Mouse (Mus musculus) neural tube, embryonic 11.5 days (tissue): ENCODE data around the gene Spink4. TPM values are rescaled to one million over a fixed set of nuclear protein-coding genes. Genes with fewer than 3 reads are reported as not detected.

ENCODE experiments used
- ATAC-seq: fragments of 200-750 bp; cut with Nextera tagmentation; 2 replicates; pipeline ENCODE4 v1.8.0; 2017; ENCODE audit warnings: moderate number of reproducible peaks, mild to moderate bottlenecking, moderate TSS enrichment, moderate library complexity; ENCODE audit not compliant: insufficient read depth, low FRiP score, low TSS enrichment
- DNase-seq: peaks from one replicate; pipeline ENCODE4 v3.0.0-alpha.2; 2015; ENCODE audit warnings: low spot score
- H3K27ac ChIP-seq: fragments of 300-500 bp; sonication (generic); 2 replicates; pipeline ENCODE4 v1.5.1; 2014; ENCODE audit warnings: low read depth, mild to moderate bottlenecking, low read length
- H3K27me3 ChIP-seq: fragments of 300-500 bp; sonication (generic); 2 replicates; pipeline ENCODE4 v1.6.1; 2014; ENCODE audit warnings: mild to moderate bottlenecking, low read length, mixed read lengths; ENCODE audit not compliant: control insufficient read depth, insufficient read depth
- H3K36me3 ChIP-seq: fragments of 300-500 bp; sonication (generic); 2 replicates; pipeline ENCODE4 v1.6.1; 2014; ENCODE audit warnings: mild to moderate bottlenecking, low read length, moderate library complexity, mixed read lengths; ENCODE audit not compliant: control insufficient read depth, insufficient read depth
- H3K4me1 ChIP-seq: fragments of 300-500 bp; sonication (generic); 2 replicates; pipeline ENCODE4 v1.6.1; 2014; ENCODE audit warnings: low read length, mixed read lengths; ENCODE audit not compliant: control insufficient read depth, insufficient read depth
- H3K4me2 ChIP-seq: fragments of 300-500 bp; sonication (generic); 2 replicates; pipeline ENCODE4 v1.6.1; 2014; ENCODE audit warnings: low read depth, mild to moderate bottlenecking, moderate library complexity
- H3K4me3 ChIP-seq: fragments of 300-500 bp; sonication (generic); 2 replicates; pipeline ENCODE4 v1.5.1; 2014; ENCODE audit warnings: low read depth, low read length
- H3K9ac ChIP-seq: fragments of 300-500 bp; sonication (generic); 2 replicates; pipeline ENCODE4 v1.6.1; 2014; ENCODE audit warnings: mild to moderate bottlenecking, low read length
- H3K9me3 ChIP-seq: fragments of 300-500 bp; sonication (generic); 2 replicates; pipeline ENCODE4 v1.6.1; 2016; ENCODE audit warnings: low read length; ENCODE audit not compliant: control insufficient read depth
- WGBS: fragments of 180-500 bp; shearing (Covaris S2); extraction: QIAGEN DNeasy Blood & Tissue Kit; methylation state at CpG from one replicate; pipeline ENCODE4 v1.1.7; 2014; 5-methylcytosine and 5-hydroxymethylcytosine counted together
- polyA plus RNA-seq: library from polyadenylated mRNA; unstranded; fragments of >200 nt; fragmentation: Nextera tagmentation; extraction: Ambion mirVana; gene quantifications from 2 replicates; pipeline ENCODE4 v1.2.1, GENCODE M21; 2014

The Spink4 gene
- polyA plus RNA-seq, 1 experiment from 2014 or later, result not detected

- Histone ChIP-seq H3K9me3 (no peaks in the 10 kb centered on the region), H3K4me2 (no peak overlapping the region), H3K9ac (no peak overlapping the region), H3K27me3 (no peaks in the 10 kb centered on the region), H3K4me1 (no peaks in the 10 kb centered on the region), H3K27ac (no peak overlapping the region), H3K4me3 (no peak overlapping the region), H3K36me3 (peaks cover 40% of the 10 kb centered on the region)
- ATAC-seq, result no peak
- DNase-seq, result no peak
- WGBS, result 97% methylated on average over 5 of the region's 5 CpGs
Observed at GRCm38 (mm10) chr4:40938793-40939192, 18.9 kb downstream of the Spink4 start.

DNA sequence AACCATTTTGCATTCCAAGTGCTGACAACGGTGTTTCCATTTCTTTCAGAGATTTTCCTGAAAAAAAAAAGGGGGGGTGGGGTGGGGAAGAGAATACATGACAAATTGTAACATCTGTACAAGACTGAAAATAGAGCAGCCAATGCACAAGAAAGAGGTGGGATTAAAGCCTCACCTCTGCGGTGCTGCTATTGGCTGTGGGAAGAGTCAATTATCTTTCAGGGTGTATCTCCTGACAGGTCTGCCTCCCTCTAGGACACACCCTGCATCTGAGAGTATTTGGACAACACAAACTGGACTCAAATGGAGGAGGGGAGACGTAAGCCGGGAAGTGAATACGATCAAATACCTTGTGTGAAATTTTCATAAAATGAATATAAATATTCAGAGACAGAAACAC, 23.8 kb downstream of the Spink4 start:
- peaks cover 3% of the 10 kb centered on the region; the same call in 1 of the 2 replicates for H3K4me1 ChIP-seq
- H3K27me3 ChIP-seq, result no peaks in the 10 kb centered on the region
- DNase-seq (no peak), ATAC-seq (no peak)
- H3K9me3 ChIP-seq, result no peaks in the 10 kb centered on the region
- no peak overlapping the region for H3K27ac ChIP-seq
- no peak overlapping the region for H3K4me2 ChIP-seq
- H3K36me3 ChIP-seq, result peaks cover 30% of the 10 kb centered on the region
- no peak overlapping the region for H3K4me3 ChIP-seq
- H3K9ac ChIP-seq, result no peak overlapping the region
- WGBS, result 97% methylated on average over 5 of the region's 5 CpGs

DNA sequence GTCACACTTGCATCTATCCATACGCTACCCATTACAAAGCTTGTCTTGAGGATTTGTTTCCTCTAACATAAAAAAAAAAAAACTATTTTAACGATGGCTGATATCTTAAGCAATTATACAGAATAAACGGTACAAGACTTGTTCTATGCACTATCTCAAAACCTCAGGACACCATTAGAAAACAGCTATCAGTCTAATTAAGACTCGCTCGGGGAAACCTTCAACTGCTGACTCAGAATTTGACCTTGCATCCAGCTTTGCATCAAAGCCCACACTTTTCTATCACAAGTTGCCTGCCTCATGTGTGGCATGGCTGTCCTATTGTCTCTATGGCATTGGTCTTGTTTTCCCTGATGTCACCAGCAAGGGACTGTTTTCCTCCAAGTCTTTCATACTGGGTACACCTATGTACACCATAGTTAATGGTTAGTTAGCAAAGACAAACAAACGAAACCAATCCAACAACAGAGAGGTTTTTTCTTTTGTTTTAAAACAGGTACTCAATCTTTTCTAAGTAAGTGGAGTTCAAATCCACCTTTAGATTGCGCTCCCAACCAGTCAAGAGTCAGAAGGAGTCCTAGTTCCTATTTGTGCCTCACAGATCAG, 26.8 kb downstream of the Spink4 start:
- peaks cover 7% of the 10 kb centered on the region; the same call in 1 of the 2 replicates for H3K36me3 ChIP-seq
- H3K4me1 ChIP-seq, result peaks cover 8% of the 10 kb centered on the region
- no peaks in the 10 kb centered on the region for H3K27me3 ChIP-seq
- ATAC-seq (no peak), DNase-seq (no peak)
- no peak overlapping the region for H3K9ac ChIP-seq
- no peak overlapping the region for H3K27ac ChIP-seq
- peak overlapping the region; percentile 64 for H3K4me2 ChIP-seq
- H3K9me3 ChIP-seq, result no peaks in the 10 kb centered on the region
- 91% methylated on average over 7 of the region's 7 CpGs for WGBS
- H3K4me3 ChIP-seq, result peak overlapping the region; percentile 67

DNA sequence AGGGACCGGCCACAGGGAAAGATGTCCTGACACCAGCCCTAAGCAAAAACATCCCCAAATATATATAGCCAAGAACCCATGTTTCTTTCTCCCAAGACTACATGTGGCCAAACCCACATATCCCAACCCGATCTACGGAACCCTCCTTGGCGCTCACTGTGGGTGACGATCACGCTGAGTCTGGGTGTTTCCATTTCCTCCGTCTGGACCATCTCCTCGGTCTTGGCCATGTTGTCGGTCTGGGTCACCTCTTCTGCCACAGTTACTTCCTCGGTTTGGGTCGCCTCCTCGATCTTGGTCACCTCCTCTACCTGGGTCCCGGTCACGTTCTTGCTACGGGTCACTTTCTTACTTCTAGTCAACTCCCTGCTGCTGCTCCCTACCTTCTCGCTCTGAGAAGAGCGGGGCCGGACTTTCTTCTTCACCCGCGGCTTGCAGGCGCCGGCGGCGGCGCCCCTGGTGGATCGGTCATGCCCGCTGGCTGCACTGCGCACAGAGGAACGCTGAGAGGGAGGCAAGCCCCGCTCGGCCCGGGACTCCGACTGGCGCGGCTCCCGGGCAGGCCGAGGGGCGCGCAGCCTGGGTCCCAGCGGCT, 27.8 kb downstream of the Spink4 start:
- peak overlapping the region; percentile 75 for H3K9ac ChIP-seq
- H3K36me3 ChIP-seq, result peaks cover 6% of the 10 kb centered on the region; the same call in 1 of the 2 replicates
- ATAC-seq, result peak; percentile 40
- peak overlapping the region; percentile 67 for H3K4me3 ChIP-seq
- WGBS, result under 1% methylated on average over 39 of the region's 40 CpGs
- no peaks in the 10 kb centered on the region for H3K9me3 ChIP-seq
- peak overlapping the region; percentile 64 for H3K4me2 ChIP-seq
- H3K27ac ChIP-seq, result peak overlapping the region; percentile 67
- DNase-seq, result no peak
- no peaks in the 10 kb centered on the region for H3K27me3 ChIP-seq
- peaks cover 8% of the 10 kb centered on the region for H3K4me1 ChIP-seq

DNA sequence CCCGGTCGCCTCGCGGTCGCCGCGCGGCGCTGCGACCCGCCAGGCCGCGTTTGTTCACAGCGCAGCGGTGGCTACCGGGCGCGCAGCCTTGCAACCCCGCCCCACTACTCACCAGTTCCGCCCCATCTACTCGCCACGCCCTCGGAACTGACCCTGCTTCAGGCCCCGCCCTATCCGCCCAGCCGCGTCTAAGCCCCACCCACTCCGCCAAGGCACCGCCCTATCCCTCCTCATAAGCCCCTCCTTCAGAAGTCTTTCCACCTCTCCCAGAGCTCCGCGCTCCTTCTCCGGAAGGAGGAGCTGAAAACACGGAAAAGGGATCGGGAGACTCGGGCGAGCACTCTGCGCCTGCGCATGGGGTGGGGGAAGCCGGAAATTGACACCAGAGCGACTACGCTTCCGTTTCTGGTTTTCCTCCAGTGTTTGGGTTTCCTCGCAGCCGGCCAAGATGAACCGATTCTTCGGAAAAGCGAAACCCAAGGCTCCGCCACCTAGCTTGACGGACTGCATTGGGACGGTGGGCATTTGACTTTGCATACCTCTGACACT, 28.4 kb downstream of the Spink4 start, which contains the start of the genes Bag1 and Chmp5:
Gene Bag1, minus strand, starts transcription at position 135 of the 549 bp plus-strand sequence.
Gene Chmp5, plus strand, starts transcription at position 248 of the 549 bp plus-strand sequence.
- no peaks in the 10 kb centered on the region for H3K9me3 ChIP-seq
- WGBS, result under 1% methylated on average over 50 of the region's 50 CpGs
- H3K4me2 ChIP-seq, result peak within 1 kb of the TSS; percentile 88
- H3K27me3 ChIP-seq, result no peaks in the 10 kb centered on the region
- peaks cover 8% of the 10 kb centered on the region; the same call in 1 of the 2 replicates for H3K36me3 ChIP-seq
- peak within 1 kb of the TSS; percentile 67 for H3K27ac ChIP-seq
- ATAC-seq (peak; percentile 99), DNase-seq (peak; percentile 99)
- peak within 1 kb of the TSS; percentile 67 for H3K4me3 ChIP-seq
- H3K9ac ChIP-seq, result peak within 1 kb of the TSS; percentile 75
- peaks cover 8% of the 10 kb centered on the region for H3K4me1 ChIP-seq

DNA sequence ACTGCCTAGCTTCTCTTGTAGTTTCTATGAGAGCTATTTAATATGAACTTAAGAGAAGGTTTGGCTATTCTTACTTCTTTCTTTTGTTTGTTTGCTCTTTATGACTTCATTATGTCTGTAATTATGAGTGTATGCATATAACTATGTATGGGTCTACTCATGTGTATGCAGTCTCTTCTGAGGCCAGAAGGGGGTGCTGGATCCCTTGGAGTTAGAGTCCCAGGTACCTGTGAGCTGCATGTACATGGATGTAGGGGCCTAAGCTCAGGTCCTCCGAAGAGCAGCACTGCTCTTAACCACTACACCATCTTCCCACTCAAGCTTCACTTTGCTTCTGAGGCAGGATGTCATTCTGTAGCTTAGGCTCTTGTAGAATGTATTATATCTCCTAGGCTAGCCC, 33.7 kb downstream of the Spink4 start:
- WGBS, result 96% methylated on average over 1 of the region's 1 CpGs
- H3K27ac ChIP-seq, result no peak overlapping the region
- H3K4me3 ChIP-seq, result no peak overlapping the region
- DNase-seq (peak; percentile 12), ATAC-seq (no peak)
- no peaks in the 10 kb centered on the region for H3K27me3 ChIP-seq
- H3K9me3 ChIP-seq, result no peaks in the 10 kb centered on the region
- no peak overlapping the region for H3K9ac ChIP-seq
- H3K4me2 ChIP-seq, result no peak overlapping the region
- H3K4me1 ChIP-seq, result peaks cover 5% of the 10 kb centered on the region; the same call in 1 of the 2 replicates
- peaks cover 12% of the 10 kb centered on the region for H3K36me3 ChIP-seq

- H3K9ac ChIP-seq, result no peak overlapping the region
- H3K4me2 ChIP-seq, result no peak overlapping the region
- no peaks in the 10 kb centered on the region for H3K27me3 ChIP-seq
- H3K9me3 ChIP-seq, result no peaks in the 10 kb centered on the region
- 92% methylated on average over 6 of the region's 6 CpGs for WGBS
- no peak overlapping the region for H3K4me3 ChIP-seq
- ATAC-seq, result no peak
- H3K36me3 ChIP-seq, result peaks cover 18% of the 10 kb centered on the region
- H3K27ac ChIP-seq, result no peak overlapping the region
- no peak for DNase-seq
- H3K4me1 ChIP-seq, result no peaks in the 10 kb centered on the region
Observed at GRCm38 (mm10) chr4:40955942-40956341, 36.1 kb downstream of the Spink4 start.

- 92% methylated on average over 3 of the region's 3 CpGs for WGBS
- peaks cover 12% of the 10 kb centered on the region for H3K36me3 ChIP-seq
- no peak overlapping the region for H3K4me3 ChIP-seq
- DNase-seq, result no peak
- H3K9me3 ChIP-seq, result no peaks in the 10 kb centered on the region
- H3K4me2 ChIP-seq, result no peak overlapping the region
- H3K9ac ChIP-seq, result no peak overlapping the region
- no peaks in the 10 kb centered on the region for H3K4me1 ChIP-seq
- H3K27me3 ChIP-seq, result no peaks in the 10 kb centered on the region
- ATAC-seq, result no peak
- H3K27ac ChIP-seq, result no peak overlapping the region
Observed at GRCm38 (mm10) chr4:40963536-40963935, 43.7 kb downstream of the Spink4 start.
